Mouse (Mus musculus) kidney, postnatal 36 days (tissue): ENCODE data around the gene Zfp534.
"Not testable (repeated sequence)": the region's sequence is repeated elsewhere in the genome, so short reads cannot be mapped to it uniquely, and the experiment has no call there.

Experiments
- DNase-seq, 2 experiments: peaks; one replicate each; pipeline ENCODE4 v3.0.0; 2021 to 2022; ENCODE audit warnings: mixed read lengths in 2 of 2

Gene Zfp534

GRCm38 (mm10) chr4:147702453-147702852 is at the start of gene Zfp534:
Gene Zfp534, minus strand, starts transcription at chr4:147702553.
- not testable (repeated sequence) for DNase-seq

- DNase-seq, result not testable (repeated sequence)
These were observed 43.9 kb upstream of the Zfp534 start for GRCm38 (mm10) chr4:147746255-147746654.

GRCm38 (mm10) chr4:147738636-147739369 is 36.5 kb upstream of the Zfp534 start:
- peak in 1 of 2 experiments; percentile 1 for DNase-seq

GRCm38 (mm10) chr4:147655245-147655644 is 47.1 kb downstream of the Zfp534 start:
- DNase-seq, result not testable (repeated sequence)

- DNase-seq, result not testable (repeated sequence)
These were observed 54.9 kb downstream of the Zfp534 start for GRCm38 (mm10) chr4:147647407-147647806.

GRCm38 (mm10) chr4:147642413-147642812 is 59.9 kb downstream of the Zfp534 start, which contains the start of gene Zfp979:
Gene Zfp979, minus strand, starts transcription at chr4:147642513.
- DNase-seq, result not testable (repeated sequence)

GRCm38 (mm10) chr4:147641932-147642331 is 60.4 kb downstream of the Zfp534 start:
- not testable (repeated sequence) for DNase-seq

GRCm38 (mm10) chr4:147633818-147634262 is 68.5 kb downstream of the Zfp534 start:
- not testable (repeated sequence) for DNase-seq
